In genomic region chr6:141097338-141098122, GRCm38 (mm10) we compare ENCODE assay signal across 21 mouse cellular contexts.
DNase-seq lines count a peak whose midpoint lies in the region; ATAC-seq and TF ChIP-seq lines count a peak whose summit lies in the region.
"Had no signal": no experiment of that assay in that cellular context is flagged by ENCODE, and none has a peak within 500 bp of the region (broad histone marks: within the 10 kb centered on the region; RNA-seq: fewer than 3 reads in every experiment).

No protein-coding gene starts in this region.

- no peaks in the 10 kb centered on the region for H3K36me3 ChIP-seq in kidney, postnatal 0 days (ENCODE audit: insufficient read depth, low read length)
- no peaks in the 10 kb centered on the region for H3K36me3 ChIP-seq in lung, embryonic 16.5 days (ENCODE audit: control insufficient read depth, insufficient read depth, low read length)
- H3K36me3 ChIP-seq: embryonic facial prominence, embryonic 15.5 days; forebrain, embryonic 10.5 days; heart, embryonic 10.5 days; hindbrain, embryonic 13.5 days; intestine, embryonic 15.5 days; neural tube, embryonic 13.5 days had no signal

- ATAC-seq in kidney, postnatal 0 days (replicated peaks; ENCODE audit: low FRiP score, low read depth) = no peak
- ATAC-seq in lung, embryonic 16.5 days (ENCODE audit: low read depth) = peak; percentile 49; the same call in 1 of the 2 replicates
- peak; percentile 94 for ATAC-seq in megakaryocyte progenitor cell, adult 5-6 weeks (replicated peaks; ENCODE audit: poor library complexity)
- ATAC-seq: intestine, embryonic 15.5 days had no signal

- no peaks in the 10 kb centered on the region for H3K9me3 ChIP-seq in kidney, postnatal 0 days (replicated peaks; ENCODE audit: low read length)
- H3K9me3 ChIP-seq in lung, embryonic 16.5 days (ENCODE audit: control insufficient read depth, low read length) = no peaks in the 10 kb centered on the region
- H3K9me3 ChIP-seq: embryonic facial prominence, embryonic 15.5 days; forebrain, embryonic 10.5 days; heart, embryonic 10.5 days; hindbrain, embryonic 13.5 days; intestine, embryonic 15.5 days; neural tube, embryonic 13.5 days had no signal

- 39% methylated on average over 13 of the region's 13 CpGs for WGBS in kidney, postnatal 0 days
- WGBS in lung, embryonic 16.5 days = 38% methylated on average over 13 of the region's 13 CpGs

- no peak overlapping the region for H3K4me3 ChIP-seq in kidney, postnatal 0 days (replicated peaks; ENCODE audit: low read depth, low read length)
- H3K4me3 ChIP-seq in lung, embryonic 16.5 days (ENCODE audit: low read length) = no peak overlapping the region
- H3K4me3 ChIP-seq: embryonic facial prominence, embryonic 15.5 days; forebrain, embryonic 10.5 days; heart, embryonic 10.5 days; hindbrain, embryonic 13.5 days; intestine, embryonic 15.5 days; neural tube, embryonic 13.5 days had no signal

- no peak overlapping the region for H3K4me2 ChIP-seq in kidney, postnatal 0 days (ENCODE audit: low read length)
- no peak overlapping the region for H3K4me2 ChIP-seq in lung, embryonic 16.5 days (ENCODE audit: low read depth, low read length)
- H3K4me2 ChIP-seq: embryonic facial prominence, embryonic 15.5 days; hindbrain, embryonic 13.5 days; intestine, embryonic 15.5 days; liver, embryonic 11.5 days; neural tube, embryonic 13.5 days had no signal

- H3K4me1 ChIP-seq in kidney, postnatal 0 days (replicated peaks; ENCODE audit: insufficient read depth, low read length) = no peaks in the 10 kb centered on the region
- no peaks in the 10 kb centered on the region; the same call in 1 of the 2 replicates for H3K4me1 ChIP-seq in lung, embryonic 16.5 days (replicated peaks; ENCODE audit: control insufficient read depth, insufficient read depth, low read length)
- H3K4me1 ChIP-seq: embryonic facial prominence, embryonic 15.5 days; forebrain, embryonic 10.5 days; hindbrain, embryonic 13.5 days; neural tube, embryonic 13.5 days had no signal

- DNase-seq in kidney, postnatal 0 days (ENCODE audit: low spot score) = peak; percentile 41
- no peak for DNase-seq in kidney, postnatal 4 days
- peak; percentile 57 for DNase-seq in embryo, embryonic 10.5 days (ENCODE audit: low spot score)
- no peak for DNase-seq in layer of hippocampus, adult 9-10 months (ENCODE audit: low spot score)
- DNase-seq in left cerebral cortex, postnatal 36 days (ENCODE audit: low spot score in 2 of 2) = no peak
- DNase-seq in spleen, adult 18-20 months = no peak
- DNase-seq: adrenal gland, adult 8-10 months; cerebellum, adult 11 months; cerebellum, postnatal 36 days; gastrocnemius, postnatal 36 days; heart, postnatal 10 days; left cerebral cortex, postnatal 4 days had no signal

- intact Hi-C loops in left cerebral cortex, postnatal 36 days (cut with DNase I) = no loop called here

- no peak overlapping the region for H3K27ac ChIP-seq in kidney, postnatal 0 days
- H3K27ac ChIP-seq in lung, embryonic 16.5 days (ENCODE audit: low read length) = no peak overlapping the region
- H3K27ac ChIP-seq: embryonic facial prominence, embryonic 15.5 days; forebrain, embryonic 10.5 days; heart, embryonic 10.5 days; hindbrain, embryonic 13.5 days; intestine, embryonic 15.5 days; neural tube, embryonic 13.5 days had no signal

- no peak overlapping the region for H3K9ac ChIP-seq in kidney, postnatal 0 days (ENCODE audit: low read depth, low read length)
- H3K9ac ChIP-seq in lung, embryonic 16.5 days (ENCODE audit: low read length) = no peak overlapping the region
- H3K9ac ChIP-seq: embryonic facial prominence, embryonic 15.5 days; hindbrain, embryonic 13.5 days; intestine, embryonic 15.5 days; neural tube, embryonic 13.5 days had no signal

- TF ChIP-seq CTCF in kidney, postnatal 0 days (IDR thresholded peaks at IDR 0.05; ENCODE audit: low read depth) = no peak

- H3K27me3 ChIP-seq in kidney, postnatal 0 days (ENCODE audit: insufficient read depth, low read length) = no peaks in the 10 kb centered on the region
- H3K27me3 ChIP-seq in lung, embryonic 16.5 days (ENCODE audit: control insufficient read depth, insufficient read depth, low read depth, low read length) = no peaks in the 10 kb centered on the region
- H3K27me3 ChIP-seq: embryonic facial prominence, embryonic 15.5 days; hindbrain, embryonic 13.5 days; intestine, embryonic 15.5 days; neural tube, embryonic 13.5 days had no signal

Comparison
In these comparisons a context has a peak if more than half of its experiments do, and no peak if none do; other contexts are left out.
1. DNase-seq: peak in kidney, postnatal 0 days (single experiment) and embryo, embryonic 10.5 days (single experiment); none in kidney, postnatal 4 days (0 of 2), layer of hippocampus, adult 9-10 months (single experiment), left cerebral cortex, postnatal 36 days (0 of 2) and spleen, adult 18-20 months (0 of 2).